ENCODE assay signal across 20 mouse cellular contexts in genomic region chr3:127820400-127820799, GRCm38 (mm10). TPM values are rescaled to one million over a fixed set of nuclear protein-coding genes. Genes with fewer than 3 reads are reported as not detected.
DNase-seq lines count a peak whose midpoint lies in the region; ATAC-seq and TF ChIP-seq lines count a peak whose summit lies in the region.
"Had no signal": no experiment of that assay in that cellular context is flagged by ENCODE, and none has a peak within 500 bp of the region (broad histone marks: within the 10 kb centered on the region; RNA-seq: fewer than 3 reads in every experiment).

No protein-coding gene starts in this region.

- DNase-seq in liver, embryonic 11.5 days (ENCODE audit: low spot score): no peak
- no peak for DNase-seq in lung, adult 2 months
- DNase-seq: adrenal gland, adult 2 months; adrenal gland, postnatal 10 days; adrenal gland, postnatal 25 days; cerebellum, adult 11 months; cerebellum, adult 18-20 months; cerebellum, adult 8-10 months; cerebellum, adult 9-11 months; cerebellum, postnatal 14 days; cerebellum, postnatal 36 days; embryo, embryonic 11 days had no signal

- no peak for ATAC-seq in intestine, embryonic 16.5 days
- ATAC-seq in intestine, embryonic 15.5 days: no peak
- ATAC-seq in liver, embryonic 16.5 days (ENCODE audit: low read depth): no peak
- no peak for ATAC-seq in liver, embryonic 11.5 days (replicated peaks; ENCODE audit: low FRiP score)
- ATAC-seq: forebrain, embryonic 13.5 days; forebrain, embryonic 15.5 days had no signal

- no peaks in the 10 kb centered on the region for H3K27me3 ChIP-seq in intestine, embryonic 16.5 days (replicated peaks; ENCODE audit: control insufficient read depth, insufficient read depth, low read length)
- H3K27me3 ChIP-seq in intestine, embryonic 15.5 days (replicated peaks): no peaks in the 10 kb centered on the region
- H3K27me3 ChIP-seq in liver, embryonic 16.5 days (ENCODE audit: control insufficient read depth, insufficient read depth, low read depth, low read length): no peaks in the 10 kb centered on the region
- no peaks in the 10 kb centered on the region for H3K27me3 ChIP-seq in liver, embryonic 11.5 days (replicated peaks; ENCODE audit: control insufficient read depth, insufficient read depth, low read length)
- H3K27me3 ChIP-seq in myocyte (ENCODE audit: control insufficient read depth, insufficient read depth, insufficient read length): no peaks in the 10 kb centered on the region
- H3K27me3 ChIP-seq: embryonic facial prominence, embryonic 13.5 days; embryonic facial prominence, embryonic 15.5 days; forebrain, embryonic 13.5 days; forebrain, embryonic 15.5 days had no signal

- no peaks in the 10 kb centered on the region for H3K9me3 ChIP-seq in intestine, embryonic 16.5 days (ENCODE audit: control insufficient read depth, low read length)
- no peaks in the 10 kb centered on the region for H3K9me3 ChIP-seq in intestine, embryonic 15.5 days
- H3K9me3 ChIP-seq in liver, embryonic 16.5 days (replicated peaks; ENCODE audit: control insufficient read depth, low read length): no peaks in the 10 kb centered on the region
- no peaks in the 10 kb centered on the region for H3K9me3 ChIP-seq in liver, embryonic 11.5 days (ENCODE audit: control insufficient read depth, low read length)
- H3K9me3 ChIP-seq: embryonic facial prominence, embryonic 13.5 days; embryonic facial prominence, embryonic 15.5 days; forebrain, embryonic 13.5 days; forebrain, embryonic 15.5 days had no signal

- H3K4me1 ChIP-seq in intestine, embryonic 16.5 days (ENCODE audit: control insufficient read depth, insufficient read depth, low read length): peaks cover 8% of the 10 kb centered on the region; the same call in 1 of the 2 replicates
- H3K4me1 ChIP-seq in intestine, embryonic 15.5 days (replicated peaks): no peaks in the 10 kb centered on the region
- H3K4me1 ChIP-seq in liver, embryonic 16.5 days (ENCODE audit: control insufficient read depth, low read depth, low read length): peaks cover 17% of the 10 kb centered on the region
- H3K4me1 ChIP-seq in liver, embryonic 11.5 days (replicated peaks; ENCODE audit: control insufficient read depth, insufficient read depth, low read length): peaks cover 6% of the 10 kb centered on the region
- H3K4me1 ChIP-seq in lung, adult 2 months (ENCODE audit: control insufficient read depth, insufficient read depth, low read length): no peaks in the 10 kb centered on the region
- H3K4me1 ChIP-seq: embryonic facial prominence, embryonic 15.5 days; forebrain, embryonic 15.5 days had no signal

- TF ChIP-seq CTCF in lung, adult 2 months (IDR thresholded peaks at IDR 0.05; ENCODE audit: insufficient read depth, low read length): no peak

- no peak for TF ChIP-seq POLR2A in myocyte (IDR thresholded peaks at IDR 0.05; ENCODE audit: insufficient read length, low read depth)
- TF ChIP-seq POLR2A in lung, adult 2 months (IDR thresholded peaks at IDR 0.05; ENCODE audit: borderline replicate concordance, extremely low read depth, low read depth, low read length): no peak

- peak overlapping the region; percentile 40; the same call in 1 of the 2 replicates for H3K9ac ChIP-seq in intestine, embryonic 16.5 days (ENCODE audit: low read depth, low read length)
- H3K9ac ChIP-seq in intestine, embryonic 15.5 days: no peak overlapping the region
- H3K9ac ChIP-seq in liver, embryonic 16.5 days (ENCODE audit: low read depth, low read length): no peak overlapping the region
- no peak overlapping the region for H3K9ac ChIP-seq in liver, embryonic 11.5 days (ENCODE audit: low read depth, low read length)
- H3K9ac ChIP-seq: embryonic facial prominence, embryonic 13.5 days; embryonic facial prominence, embryonic 15.5 days; forebrain, embryonic 13.5 days; forebrain, embryonic 15.5 days had no signal

- H3K79me2 ChIP-seq in myocyte (ENCODE audit: control insufficient read depth, insufficient read depth): peaks cover 6% of the 10 kb centered on the region

- H3K36me3 ChIP-seq in intestine, embryonic 16.5 days (ENCODE audit: control insufficient read depth, insufficient read depth, low read length): peaks cover 6% of the 10 kb centered on the region
- H3K36me3 ChIP-seq in intestine, embryonic 15.5 days: peaks cover 11% of the 10 kb centered on the region; the same call in 1 of the 2 replicates
- H3K36me3 ChIP-seq in liver, embryonic 16.5 days (ENCODE audit: control insufficient read depth, insufficient read depth): peaks cover 9% of the 10 kb centered on the region; the same call in 1 of the 2 replicates
- H3K36me3 ChIP-seq in liver, embryonic 11.5 days (ENCODE audit: control insufficient read depth, insufficient read depth, low read length): peaks cover 19% of the 10 kb centered on the region
- no peaks in the 10 kb centered on the region for H3K36me3 ChIP-seq in myocyte (ENCODE audit: control insufficient read depth, insufficient read depth)

- no peak overlapping the region for H3K4me3 ChIP-seq in intestine, embryonic 16.5 days (ENCODE audit: low read length)
- H3K4me3 ChIP-seq in intestine, embryonic 15.5 days (replicated peaks): no peak overlapping the region
- H3K4me3 ChIP-seq in liver, embryonic 16.5 days (ENCODE audit: low read depth, low read length): no peak overlapping the region
- H3K4me3 ChIP-seq in liver, embryonic 11.5 days (ENCODE audit: low read depth, low read length): no peak overlapping the region
- no peak overlapping the region for H3K4me3 ChIP-seq in myocyte
- no peak overlapping the region for H3K4me3 ChIP-seq in lung, adult 2 months (replicated peaks; ENCODE audit: extremely low read depth, low read depth, low read length)
- H3K4me3 ChIP-seq: embryonic facial prominence, embryonic 13.5 days; embryonic facial prominence, embryonic 15.5 days; forebrain, embryonic 13.5 days; forebrain, embryonic 15.5 days had no signal

- 78% methylated on average over 1 of the region's 1 CpGs for WGBS in intestine, embryonic 16.5 days
- 88% methylated on average over 1 of the region's 1 CpGs for WGBS in intestine, embryonic 15.5 days
- 54% methylated on average over 1 of the region's 1 CpGs for WGBS in liver, embryonic 16.5 days (ENCODE audit: insufficient replicate concordance)
- 91% methylated on average over 1 of the region's 1 CpGs for WGBS in liver, embryonic 11.5 days
- 85% methylated on average over 1 of the region's 1 CpGs for WGBS in lung, adult 2 months

- no peak overlapping the region for H3K4me2 ChIP-seq in intestine, embryonic 16.5 days (ENCODE audit: low read depth, low read length)
- H3K4me2 ChIP-seq in intestine, embryonic 15.5 days (replicated peaks): no peak overlapping the region
- no peak overlapping the region for H3K4me2 ChIP-seq in liver, embryonic 16.5 days (ENCODE audit: low read depth, low read length)
- no peak overlapping the region for H3K4me2 ChIP-seq in liver, embryonic 11.5 days
- no peak overlapping the region for H3K4me2 ChIP-seq in myocyte (ENCODE audit: low read depth)
- H3K4me2 ChIP-seq: embryonic facial prominence, embryonic 13.5 days; embryonic facial prominence, embryonic 15.5 days; forebrain, embryonic 13.5 days; forebrain, embryonic 15.5 days had no signal

- H3K27ac ChIP-seq in intestine, embryonic 16.5 days (ENCODE audit: low read length): no peak overlapping the region
- H3K27ac ChIP-seq in intestine, embryonic 15.5 days: no peak overlapping the region
- peak overlapping the region; percentile 21; the same call in 1 of the 2 replicates for H3K27ac ChIP-seq in liver, embryonic 16.5 days (ENCODE audit: low read length)
- no peak overlapping the region for H3K27ac ChIP-seq in liver, embryonic 11.5 days (ENCODE audit: low read depth, low read length)
- H3K27ac ChIP-seq: embryonic facial prominence, embryonic 13.5 days; embryonic facial prominence, embryonic 15.5 days; forebrain, embryonic 13.5 days; forebrain, embryonic 15.5 days had no signal

- no peak overlapping the region for H3ac ChIP-seq in myocyte (ENCODE audit: control insufficient read depth, insufficient read length)

TF ChIP-seq in myocyte, 11 proteins besides CTCF, POLR2A, EP300 and RAD21 (continues in another document):
- peak in 2 of 3 experiments; percentile 5 to 66 for TF ChIP-seq MYOD1 (IDR thresholded peaks at IDR 0.05; ENCODE audit: control insufficient read depth in 1 of 3, insufficient read length in 2 of 3, low read depth in 2 of 3)
- peak in 1 of 3 experiments; percentile 61 for TF ChIP-seq MYOG (IDR thresholded peaks at IDR 0.05; ENCODE audit: control insufficient read depth in 1 of 3, insufficient read depth in 1 of 3, insufficient read length in 2 of 3, low read depth in 2 of 3)
- TF ChIP-seq TCF12 (IDR thresholded peaks at IDR 0.05; ENCODE audit: insufficient read depth, poor library complexity, severe bottlenecking): no peak
- TF ChIP-seq USF1 (IDR thresholded peaks at IDR 0.05; ENCODE audit: low read depth): no peak
- no peak for TF ChIP-seq E2F4 (IDR thresholded peaks at IDR 0.05; ENCODE audit: insufficient read depth)
- TF ChIP-seq TCF3 (IDR thresholded peaks at IDR 0.05; ENCODE audit: insufficient read length, low read depth): no peak
- no peak for TF ChIP-seq SRF (IDR thresholded peaks at IDR 0.05; ENCODE audit: control insufficient read depth, insufficient read length, low read depth)

RNA-seq across cellular contexts. Expression of gene Ap1ar, which starts 16.9 kb away (rescaled TPM):
- 87.4 and 101 TPM in 2 replicates for polyA plus RNA-seq in intestine, embryonic 16.5 days (2015; fragmentation: Nextera tagmentation; extraction: Ambion mirVana)
- 97.5 and 105 TPM in 2 replicates for polyA plus RNA-seq in intestine, embryonic 15.5 days (2015; fragmentation: Nextera tagmentation; extraction: Ambion mirVana)
- 13.1 and 15.4 TPM in 2 replicates for polyA plus RNA-seq in liver, embryonic 16.5 days (2015; fragmentation: Nextera tagmentation; extraction: Ambion mirVana)
- 55.7 and 55.8 TPM in 2 replicates for polyA plus RNA-seq in liver, embryonic 11.5 days (2014; fragmentation: Nextera tagmentation; extraction: Ambion mirVana)
- 8.3 TPM for polyA plus RNA-seq in myocyte (2012; fragmentation: generic; extraction: Trizol)
- 19.2 and 20.6 TPM in 2 replicates for polyA plus RNA-seq in lung, adult 2 months (2012; rRNA removed)

RNA-seq across cellular contexts. Expression of gene Tifa, which starts 30.8 kb away (rescaled TPM):
- 27.4 and 35.2 TPM in 2 replicates for polyA plus RNA-seq in intestine, embryonic 16.5 days (2015; fragmentation: Nextera tagmentation; extraction: Ambion mirVana)
- polyA plus RNA-seq in intestine, embryonic 15.5 days (2015; fragmentation: Nextera tagmentation; extraction: Ambion mirVana): 24.1 and 24.7 TPM in 2 replicates
- polyA plus RNA-seq in liver, embryonic 16.5 days (2015; fragmentation: Nextera tagmentation; extraction: Ambion mirVana): 14.6 and 16.5 TPM in 2 replicates
- polyA plus RNA-seq in liver, embryonic 11.5 days (2014; fragmentation: Nextera tagmentation; extraction: Ambion mirVana): 13.4 and 14.3 TPM in 2 replicates
- polyA plus RNA-seq in myocyte (2012; fragmentation: generic; extraction: Trizol): 0.85 TPM
- 3.2 and 3.5 TPM in 2 replicates for polyA plus RNA-seq in lung, adult 2 months (2012; rRNA removed)

RNA-seq across cellular contexts. Expression of gene Alpk1, which starts 40.1 kb away (rescaled TPM):
- polyA plus RNA-seq in intestine, embryonic 16.5 days (2015; fragmentation: Nextera tagmentation; extraction: Ambion mirVana): 1.6 and 2.5 TPM in 2 replicates
- 2.1 and 2.5 TPM in 2 replicates for polyA plus RNA-seq in intestine, embryonic 15.5 days (2015; fragmentation: Nextera tagmentation; extraction: Ambion mirVana)
- polyA plus RNA-seq in liver, embryonic 16.5 days (2015; fragmentation: Nextera tagmentation; extraction: Ambion mirVana): 0.56 and 0.63 TPM in 2 replicates
- 0.92 and 1.1 TPM in 2 replicates for polyA plus RNA-seq in liver, embryonic 11.5 days (2014; fragmentation: Nextera tagmentation; extraction: Ambion mirVana)
- polyA plus RNA-seq in myocyte (2012; fragmentation: generic; extraction: Trizol): 1.8 TPM
- 2.1 and 3.2 TPM in 2 replicates for polyA plus RNA-seq in lung, adult 2 months (2012; rRNA removed)
